Mouse (Mus musculus) liver, postnatal 0 days (tissue): Measurements from ENCODE around the gene Qser1.

Source experiments
- CTCF ChIP-seq: sonication (generic); IDR thresholded peaks from 2 replicates; pipeline ENCODE4 v1.5.1; 2016; ENCODE audit warnings: antibody characterized with exemption, low read depth
- EP300 ChIP-seq: IDR thresholded peaks from 2 replicates; pipeline ENCODE4 v1.6.1; 2016; ENCODE audit warnings: antibody characterized with exemption, low read depth, mild to moderate bottlenecking

DNA sequence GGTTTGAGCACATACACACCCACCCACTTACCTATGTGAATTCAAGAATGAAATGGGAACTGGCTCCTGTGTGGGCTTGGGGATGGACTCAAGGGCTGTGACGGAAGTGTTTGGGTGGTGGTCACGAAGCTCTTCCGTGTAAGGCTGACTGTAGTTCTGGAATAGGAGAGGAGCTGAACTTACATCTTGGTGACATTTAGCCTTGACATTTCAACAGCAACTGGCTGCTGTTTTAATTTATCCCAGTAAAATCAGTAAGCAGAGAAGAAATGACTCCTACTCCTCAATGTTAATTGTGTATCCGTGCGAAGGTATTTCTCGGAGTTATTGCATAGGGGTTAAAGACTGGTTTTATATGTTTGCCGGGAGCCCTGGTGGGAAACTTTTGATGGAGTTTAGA is 36.0 kb upstream of the Qser1 start:
- TF ChIP-seq CTCF (no peak), EP300 (no peak)
